Mouse (Mus musculus): ENCODE results near the gene Crybb3.

GRCm38 (mm10) chr5:113105481-113105880, 24.1 kb upstream of the Crybb3 start:
- TF ChIP-seq POLR2A (IDR thresholded peaks at IDR 0.05; ENCODE audit: low read depth, low read length) (no peak), CTCF (IDR thresholded peaks at IDR 0.05; ENCODE audit: extremely low read depth, insufficient read length, insufficient replicate concordance, low read depth, low read length) (no peak)

Measured in small intestine, adult 2 months (tissue).